Mouse (Mus musculus): ENCODE measurements around the gene Elobl. TPM values are rescaled to one million over a fixed set of nuclear protein-coding genes. Genes with fewer than 3 reads are reported as not detected.

Elobl gene
- polyA plus RNA-seq, 1 experiment from 2014 or later, result not detected

- peaks cover 10% of the 10 kb centered on the region; the same call in 1 of the 2 replicates for H3K4me1 ChIP-seq (ENCODE audit: control insufficient read depth, insufficient read depth, low read length)
- WGBS, result 75% methylated on average over 13 of the region's 13 CpGs
Measured at GRCm38 (mm10) chr11:88950640-88951250, 16.0 kb downstream of the Elobl start.

GRCm38 (mm10) chr11:88949802-88950639 is 16.7 kb downstream of the Elobl start:
- 78% methylated on average over 8 of the region's 8 CpGs for WGBS
- H3K9ac ChIP-seq (ENCODE audit: low read depth, low read length), result no peak overlapping the region
- H3K9me3 ChIP-seq (ENCODE audit: control insufficient read depth, low read length), result no peaks in the 10 kb centered on the region
- H3K4me3 ChIP-seq (ENCODE audit: low read length), result no peak overlapping the region
- peaks cover 8% of the 10 kb centered on the region; the same call in 1 of the 2 replicates for H3K4me1 ChIP-seq (ENCODE audit: control insufficient read depth, insufficient read depth, low read length)
- ATAC-seq, result no peak
- H3K27me3 ChIP-seq (replicated peaks; ENCODE audit: control insufficient read depth, insufficient read depth, low read length), result no peaks in the 10 kb centered on the region
- no peak overlapping the region for H3K4me2 ChIP-seq (ENCODE audit: low read depth, low read length)
- H3K36me3 ChIP-seq (ENCODE audit: control insufficient read depth, insufficient read depth, low read length), result no peaks in the 10 kb centered on the region
- no peak overlapping the region for H3K27ac ChIP-seq (ENCODE audit: low read length)

More at GRCm38 (mm10) chr11:88950640-88951250, 16.0 kb downstream of the Elobl start:
- H3K4me3 ChIP-seq (ENCODE audit: low read length), result no peak overlapping the region
- H3K27ac ChIP-seq (ENCODE audit: low read length), result no peak overlapping the region
- no peaks in the 10 kb centered on the region for H3K36me3 ChIP-seq (ENCODE audit: control insufficient read depth, insufficient read depth, low read length)
- H3K4me2 ChIP-seq (ENCODE audit: low read depth, low read length), result no peak overlapping the region
- no peak for ATAC-seq
- no peaks in the 10 kb centered on the region for H3K27me3 ChIP-seq (replicated peaks; ENCODE audit: control insufficient read depth, insufficient read depth, low read length)
- no peak overlapping the region for H3K9ac ChIP-seq (ENCODE audit: low read depth, low read length)
- H3K9me3 ChIP-seq (ENCODE audit: control insufficient read depth, low read length), result no peaks in the 10 kb centered on the region

- Histone ChIP-seq H3K27me3 (replicated peaks; ENCODE audit: control insufficient read depth, insufficient read depth, low read length) (no peaks in the 10 kb centered on the region), H3K27ac (ENCODE audit: low read length) (no peak overlapping the region), H3K4me3 (ENCODE audit: low read length) (no peak overlapping the region), H3K4me2 (ENCODE audit: low read depth, low read length) (no peak overlapping the region), H3K4me1 (ENCODE audit: control insufficient read depth, insufficient read depth, low read length) (peaks cover 4% of the 10 kb centered on the region; the same call in 1 of the 2 replicates), H3K36me3 (ENCODE audit: control insufficient read depth, insufficient read depth, low read length) (0 out of 2 replicates have a peak, but pooled peaks cover 3% of the 10 kb centered on the region), H3K9ac (ENCODE audit: low read depth, low read length) (no peak overlapping the region), H3K9me3 (ENCODE audit: control insufficient read depth, low read length) (no peaks in the 10 kb centered on the region)
- no peak for ATAC-seq
- 65% methylated on average over 8 of the region's 8 CpGs for WGBS
Measured at GRCm38 (mm10) chr11:88948896-88949295, 17.8 kb downstream of the Elobl start.

DNA sequence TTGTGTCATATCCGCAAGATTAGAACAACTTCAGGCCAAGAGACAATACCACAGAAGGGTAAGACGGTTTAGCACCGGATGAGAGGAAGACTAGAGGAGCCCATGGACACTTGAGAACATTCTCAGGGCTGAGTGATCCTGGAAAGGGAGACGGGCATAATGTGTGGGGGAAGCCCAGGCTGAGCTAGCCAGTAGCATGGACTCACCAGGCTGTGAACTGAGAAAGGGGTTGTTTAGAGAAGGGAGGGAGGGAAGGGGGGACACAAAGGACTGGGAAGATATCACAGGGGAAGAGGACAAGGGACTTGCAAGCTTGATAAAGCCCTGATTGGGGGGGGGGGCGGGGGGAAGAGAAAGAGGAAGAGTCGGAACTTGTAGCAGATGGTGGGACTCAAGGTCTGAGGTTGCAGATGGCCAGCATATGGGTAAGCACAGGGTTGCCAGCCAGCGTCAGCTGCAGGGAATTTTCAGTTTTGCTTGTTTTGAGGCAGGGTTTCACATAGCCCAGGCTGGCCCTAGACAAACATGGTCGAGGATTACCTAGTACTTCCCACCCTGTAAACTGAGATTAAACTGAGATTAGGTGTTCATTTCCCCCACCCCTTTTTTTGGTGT is 20.7 kb downstream of the Elobl start:
- no peak overlapping the region for H3K27ac ChIP-seq (ENCODE audit: low read length)
- no peak overlapping the region for H3K4me3 ChIP-seq (ENCODE audit: low read length)
- no peak overlapping the region for H3K9ac ChIP-seq (ENCODE audit: low read depth, low read length)
- H3K9me3 ChIP-seq (ENCODE audit: control insufficient read depth, low read length), result no peaks in the 10 kb centered on the region
- H3K27me3 ChIP-seq (replicated peaks; ENCODE audit: control insufficient read depth, insufficient read depth, low read length), result no peaks in the 10 kb centered on the region
- no peak for ATAC-seq
- H3K4me2 ChIP-seq (ENCODE audit: low read depth, low read length), result no peak overlapping the region
- H3K4me1 ChIP-seq (ENCODE audit: control insufficient read depth, insufficient read depth, low read length), result 0 out of 2 replicates have a peak, but pooled peaks cover 4% of the 10 kb centered on the region
- H3K36me3 ChIP-seq (ENCODE audit: control insufficient read depth, insufficient read depth, low read length), result peaks cover 7% of the 10 kb centered on the region; the same call in 1 of the 2 replicates
- WGBS, result 87% methylated on average over 7 of the region's 8 CpGs

DNA sequence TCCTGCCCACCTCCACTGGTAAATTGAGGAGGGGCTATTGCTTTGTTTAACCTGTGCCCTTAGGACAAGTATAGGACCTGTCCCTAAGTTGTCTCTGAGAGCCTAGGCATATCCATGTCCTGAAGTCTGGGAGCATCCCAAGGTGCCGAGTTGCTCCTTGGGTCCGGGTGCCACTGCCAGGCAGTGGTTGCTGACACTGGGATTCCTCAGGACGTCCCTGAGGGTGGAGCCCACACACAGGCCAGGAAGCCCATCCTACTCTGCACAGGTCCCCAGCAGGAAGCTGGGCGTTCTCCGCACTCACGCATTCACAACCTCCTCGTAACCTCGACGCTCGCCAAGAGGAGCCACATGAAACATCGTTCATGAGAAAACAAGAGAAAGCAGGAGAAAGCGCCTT is 25.2 kb downstream of the Elobl start:
- ATAC-seq, result no peak
- Histone ChIP-seq H3K27ac (ENCODE audit: low read length) (no peak overlapping the region), H3K36me3 (ENCODE audit: control insufficient read depth, insufficient read depth, low read length) (peaks cover 17% of the 10 kb centered on the region), H3K9me3 (ENCODE audit: control insufficient read depth, low read length) (no peaks in the 10 kb centered on the region), H3K4me1 (ENCODE audit: control insufficient read depth, insufficient read depth, low read length) (no peaks in the 10 kb centered on the region), H3K9ac (ENCODE audit: low read depth, low read length) (no peak overlapping the region), H3K27me3 (replicated peaks; ENCODE audit: control insufficient read depth, insufficient read depth, low read length) (no peaks in the 10 kb centered on the region), H3K4me3 (ENCODE audit: low read length) (no peak overlapping the region), H3K4me2 (ENCODE audit: low read depth, low read length) (no peak overlapping the region)
- 80% methylated on average over 12 of the region's 12 CpGs for WGBS

- H3K27ac ChIP-seq (ENCODE audit: low read length), result no peak overlapping the region
- no peak overlapping the region for H3K4me3 ChIP-seq (ENCODE audit: low read length)
- H3K4me2 ChIP-seq (ENCODE audit: low read depth, low read length), result no peak overlapping the region
- H3K27me3 ChIP-seq (replicated peaks; ENCODE audit: control insufficient read depth, insufficient read depth, low read length), result no peaks in the 10 kb centered on the region
- 90% methylated on average over 4 of the region's 4 CpGs for WGBS
- peaks cover 17% of the 10 kb centered on the region for H3K36me3 ChIP-seq (ENCODE audit: control insufficient read depth, insufficient read depth, low read length)
- ATAC-seq, result no peak
- no peaks in the 10 kb centered on the region for H3K9me3 ChIP-seq (ENCODE audit: control insufficient read depth, low read length)
- H3K4me1 ChIP-seq (ENCODE audit: control insufficient read depth, insufficient read depth, low read length), result no peaks in the 10 kb centered on the region
- H3K9ac ChIP-seq (ENCODE audit: low read depth, low read length), result no peak overlapping the region
Measured at GRCm38 (mm10) chr11:88939634-88940033, 27.1 kb downstream of the Elobl start.

DNA sequence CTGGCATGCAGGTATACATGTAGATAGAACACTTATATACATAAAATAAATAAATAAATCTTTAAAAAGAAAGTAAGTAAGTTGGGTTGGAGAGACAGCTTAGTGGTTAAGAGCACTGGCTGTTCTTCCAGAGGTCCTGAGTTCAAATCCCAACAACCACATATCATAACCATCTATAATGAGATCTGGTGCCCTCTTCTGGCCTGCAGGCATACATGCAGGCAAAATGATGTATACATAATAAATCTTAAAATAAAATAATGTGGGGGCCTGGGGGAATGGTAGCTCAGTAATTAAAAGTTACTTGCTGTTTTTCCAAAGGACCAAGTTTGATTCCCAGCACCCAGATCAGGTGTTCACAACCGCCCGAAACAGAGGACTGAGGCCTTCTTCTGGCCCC is 28.0 kb downstream of the Elobl start:
- Histone ChIP-seq H3K4me2 (ENCODE audit: low read depth, low read length) (no peak overlapping the region), H3K27me3 (replicated peaks; ENCODE audit: control insufficient read depth, insufficient read depth, low read length) (no peaks in the 10 kb centered on the region), H3K4me1 (ENCODE audit: control insufficient read depth, insufficient read depth, low read length) (no peaks in the 10 kb centered on the region), H3K36me3 (ENCODE audit: control insufficient read depth, insufficient read depth, low read length) (peaks cover 15% of the 10 kb centered on the region), H3K9ac (ENCODE audit: low read depth, low read length) (no peak overlapping the region), H3K27ac (ENCODE audit: low read length) (no peak overlapping the region), H3K4me3 (ENCODE audit: low read length) (no peak overlapping the region), H3K9me3 (ENCODE audit: control insufficient read depth, low read length) (no peaks in the 10 kb centered on the region)
- no peak for ATAC-seq
- WGBS, result 96% methylated on average over 2 of the region's 2 CpGs

- H3K4me1 ChIP-seq (ENCODE audit: control insufficient read depth, insufficient read depth, low read length), result no peaks in the 10 kb centered on the region
- H3K4me2 ChIP-seq (ENCODE audit: low read depth, low read length), result no peak overlapping the region
- ATAC-seq, result no peak
- no peaks in the 10 kb centered on the region for H3K9me3 ChIP-seq (ENCODE audit: control insufficient read depth, low read length)
- H3K9ac ChIP-seq (ENCODE audit: low read depth, low read length), result no peak overlapping the region
- WGBS, result 91% methylated on average over 2 of the region's 2 CpGs
- H3K36me3 ChIP-seq (ENCODE audit: control insufficient read depth, insufficient read depth, low read length), result peaks cover 15% of the 10 kb centered on the region
- H3K27ac ChIP-seq (ENCODE audit: low read length), result no peak overlapping the region
- H3K4me3 ChIP-seq (ENCODE audit: low read length), result no peak overlapping the region
- H3K27me3 ChIP-seq (replicated peaks; ENCODE audit: control insufficient read depth, insufficient read depth, low read length), result no peaks in the 10 kb centered on the region
Measured at GRCm38 (mm10) chr11:88937886-88938285, 28.8 kb downstream of the Elobl start.
